Mouse (Mus musculus) stomach, postnatal 0 days (tissue): ENCODE measurements around the gene Rln3. TPM values are rescaled to one million over a fixed set of nuclear protein-coding genes. Genes with fewer than 3 reads are reported as not detected.
A peak's percentile ranks its signal among the peaks of the same experiment; 100 is the strongest.
"Not testable (repeated sequence)": the region's sequence is repeated elsewhere in the genome, so short reads cannot be mapped to it uniquely, and the experiment has no call there.

ENCODE experiments used
- ATAC-seq: fragments of 200-750 bp; cut with Nextera tagmentation; 2 replicates; pipeline ENCODE4 v1.8.0; 2017; ENCODE audit not compliant: low FRiP score, low TSS enrichment
- DNase-seq: peaks from one replicate; pipeline ENCODE4 v3.0.0-alpha.2; 2016; ENCODE audit warnings: low spot score
- H3K27ac ChIP-seq: fragments of 300-500 bp; sonication (generic); replicated peaks from 2 replicates; pipeline ENCODE4 v1.5.1; 2014; ENCODE audit warnings: mild to moderate bottlenecking, control low read depth
- H3K27me3 ChIP-seq: fragments of 300-500 bp; sonication (generic); 2 replicates; pipeline ENCODE4 v1.6.1; 2014; ENCODE audit warnings: low read length; ENCODE audit not compliant: control insufficient read depth, insufficient read depth
- H3K36me3 ChIP-seq: fragments of 300-500 bp; sonication (generic); 2 replicates; pipeline ENCODE4 v1.6.1; 2014; ENCODE audit warnings: low read length, mixed read lengths; ENCODE audit not compliant: control insufficient read depth, insufficient read depth
- H3K4me1 ChIP-seq: fragments of 300-500 bp; sonication (generic); replicated peaks from 2 replicates; pipeline ENCODE4 v1.6.1; 2014; ENCODE audit warnings: antibody characterized with exemption; ENCODE audit not compliant: control insufficient read depth, insufficient read depth
- H3K4me2 ChIP-seq: fragments of 300-500 bp; sonication (generic); replicated peaks from 2 replicates; pipeline ENCODE4 v1.6.1; 2014; ENCODE audit warnings: low read depth, mild to moderate bottlenecking, control low read depth, moderate library complexity
- H3K4me3 ChIP-seq: fragments of 300-500 bp; sonication (generic); 2 replicates; pipeline ENCODE4 v1.5.1; 2014; ENCODE audit warnings: low read depth, low read length, control low read depth
- H3K9ac ChIP-seq: fragments of 300-500 bp; sonication (generic); 2 replicates; pipeline ENCODE4 v1.6.1; 2014; ENCODE audit warnings: mild to moderate bottlenecking, low read length, control low read depth, mixed read lengths
- H3K9me3 ChIP-seq: fragments of 300-500 bp; sonication (generic); 2 replicates; pipeline ENCODE4 v1.6.1; 2016; ENCODE audit warnings: low read length; ENCODE audit not compliant: control insufficient read depth
- CTCF ChIP-seq: IDR thresholded peaks from 2 replicates; pipeline ENCODE4 v1.5.1; 2016; ENCODE audit warnings: antibody characterized with exemption, low read depth, mild to moderate bottlenecking, moderate library complexity
- EP300 ChIP-seq: optimal IDR thresholded peaks from 2 replicates; pipeline ENCODE3; 2016; ENCODE audit warnings: antibody characterized with exemption
- WGBS: fragments of 180-500 bp; shearing (Covaris S2); extraction: QIAGEN DNeasy Blood & Tissue Kit; methylation state at CpG from one replicate; pipeline ENCODE4 v1.1.7; 2014; 5-methylcytosine and 5-hydroxymethylcytosine counted together
- polyA plus RNA-seq: library from polyadenylated mRNA; unstranded; fragments of >200 nt; fragmentation: Nextera tagmentation; extraction: Ambion mirVana; gene quantifications from 2 replicates; pipeline ENCODE4 v1.2.1, GENCODE M21; 2015

Gene Rln3
- polyA plus RNA-seq, 1 experiment from 2014 or later = not detected

DNA sequence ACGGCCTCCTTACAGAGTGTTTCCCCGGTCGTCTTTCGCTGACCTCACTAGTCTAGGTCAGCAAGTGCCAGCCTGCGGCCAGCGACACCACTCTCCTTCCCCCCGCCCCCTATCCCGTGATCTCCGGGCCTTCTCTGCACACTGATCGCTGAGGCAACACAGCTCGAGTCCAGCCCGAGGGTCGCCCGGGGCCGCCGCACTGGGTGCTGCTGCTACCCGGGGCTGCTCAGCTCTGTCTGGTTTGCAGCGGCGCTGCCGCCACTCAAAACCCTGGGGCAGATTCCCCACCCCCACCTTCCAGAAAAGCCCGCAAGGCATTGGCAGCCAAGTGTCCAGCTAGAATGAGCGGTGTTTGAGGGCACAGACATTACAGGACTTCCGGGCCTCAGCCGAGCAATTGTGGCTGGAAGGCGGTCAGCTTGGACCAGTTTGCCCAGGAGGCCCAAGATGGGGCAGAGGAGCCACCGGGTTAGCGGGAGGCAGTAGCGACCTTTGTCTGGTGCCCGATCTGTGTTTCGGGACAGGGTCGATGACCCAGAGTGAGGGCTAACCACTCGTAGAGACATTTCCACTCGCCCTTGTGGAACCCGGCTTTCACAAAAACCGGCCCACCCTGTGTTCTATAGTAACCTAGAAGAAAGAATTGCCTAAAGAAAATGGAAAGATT, 32.2 kb downstream of the Rln3 start:
- Histone ChIP-seq H3K27me3 (peaks cover 15% of the 10 kb centered on the region; the same call in 1 of the 2 replicates), H3K9ac (no peak overlapping the region), H3K27ac (no peak overlapping the region), H3K4me2 (peak overlapping the region; percentile 91), H3K9me3 (no peaks in the 10 kb centered on the region), H3K4me3 (peak overlapping the region; percentile 46; the same call in 1 of the 2 replicates), H3K36me3 (no peaks in the 10 kb centered on the region), H3K4me1 (peaks cover 12% of the 10 kb centered on the region)
- 21% methylated on average over 35 of the region's 35 CpGs for WGBS
- TF ChIP-seq EP300 (no peak), CTCF (no peak)
- ATAC-seq (0 out of 2 replicates have a peak, but pooled peaks have one; percentile 17), DNase-seq (no peak)

- Histone ChIP-seq H3K36me3 (no peaks in the 10 kb centered on the region), H3K27ac (no peak within 1 kb of the TSS), H3K4me2 (peak within 1 kb of the TSS; percentile 91), H3K4me3 (peak within 1 kb of the TSS; percentile 46), H3K9ac (peak within 1 kb of the TSS; percentile 48), H3K27me3 (peaks cover 15% of the 10 kb centered on the region; the same call in 1 of the 2 replicates), H3K9me3 (no peaks in the 10 kb centered on the region), H3K4me1 (peaks cover 12% of the 10 kb centered on the region)
- peak; percentile 78 for DNase-seq
- ATAC-seq = peak; percentile 53
- no peak for TF ChIP-seq EP300
- TF ChIP-seq CTCF = no peak
- 2% methylated on average over 45 of the region's 45 CpGs for WGBS
Measured at GRCm38 (mm10) chr8:84011705-84012498, 32.9 kb downstream of the Rln3 start, which contains the start of gene 2210011C24Rik. TSS of gene 2210011C24Rik (minus strand) at chr8:84012171.

DNA sequence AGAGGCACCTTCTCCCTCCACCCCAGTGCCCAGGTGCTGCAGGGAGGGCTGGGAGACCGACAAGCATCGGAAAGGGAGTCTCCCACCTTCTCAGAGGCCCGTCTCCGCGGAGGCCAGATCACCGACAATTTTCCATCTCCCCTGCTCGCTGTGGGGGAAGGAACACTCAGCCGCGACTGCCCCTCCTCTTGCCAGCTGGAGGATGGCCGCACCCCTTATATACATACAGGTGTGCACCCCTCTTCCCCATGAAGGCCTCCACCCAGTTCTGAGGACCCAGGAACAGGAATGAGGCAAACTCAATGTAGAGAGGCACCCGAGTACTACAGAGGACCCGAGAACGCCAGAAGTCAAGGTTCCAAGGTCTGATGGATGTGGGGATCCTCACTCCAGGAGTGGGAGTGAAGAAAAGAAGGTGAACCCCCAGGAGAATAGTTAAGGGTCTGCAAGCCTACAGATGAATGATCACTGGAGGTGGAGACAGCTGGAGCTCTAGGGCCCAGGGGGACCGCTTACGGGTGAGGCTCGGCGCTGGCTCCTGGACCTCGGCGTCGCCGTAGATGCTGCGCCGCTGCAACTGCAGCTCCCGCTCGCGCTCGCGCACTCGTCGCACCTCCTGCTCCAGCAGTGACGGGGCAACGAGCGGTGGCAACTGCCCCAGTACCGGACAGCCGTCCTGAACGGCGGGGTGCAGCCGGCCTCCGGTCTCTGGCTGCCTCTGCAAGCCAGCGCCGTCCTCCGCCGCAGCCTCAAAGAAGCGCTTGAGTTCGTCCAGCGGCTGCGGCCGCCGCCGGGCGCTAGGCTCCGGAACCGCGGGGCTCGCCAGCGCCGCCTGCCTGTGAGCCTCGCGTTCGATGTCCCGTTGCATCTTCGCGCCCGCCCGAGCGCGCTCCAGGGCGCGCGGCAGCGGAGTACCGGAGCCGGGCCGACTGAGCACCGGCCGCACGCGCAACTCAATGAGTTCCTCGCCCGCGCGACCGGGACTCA, 33.9 kb downstream of the Rln3 start:
- 2% methylated on average over 63 of the region's 83 CpGs for WGBS
- no peaks in the 10 kb centered on the region for H3K36me3 ChIP-seq
- H3K9ac ChIP-seq = peak overlapping the region; percentile 48
- no peak overlapping the region for H3K27ac ChIP-seq
- ATAC-seq (peak; percentile 56), DNase-seq (peak; percentile 82)
- peaks cover 15% of the 10 kb centered on the region; the same call in 1 of the 2 replicates for H3K27me3 ChIP-seq
- no peaks in the 10 kb centered on the region for H3K9me3 ChIP-seq
- H3K4me3 ChIP-seq = peak overlapping the region; percentile 46
- peak overlapping the region; percentile 91 for H3K4me2 ChIP-seq
- H3K4me1 ChIP-seq = peaks cover 12% of the 10 kb centered on the region
- TF ChIP-seq EP300 (no peak), CTCF (peak; percentile 77)

DNA sequence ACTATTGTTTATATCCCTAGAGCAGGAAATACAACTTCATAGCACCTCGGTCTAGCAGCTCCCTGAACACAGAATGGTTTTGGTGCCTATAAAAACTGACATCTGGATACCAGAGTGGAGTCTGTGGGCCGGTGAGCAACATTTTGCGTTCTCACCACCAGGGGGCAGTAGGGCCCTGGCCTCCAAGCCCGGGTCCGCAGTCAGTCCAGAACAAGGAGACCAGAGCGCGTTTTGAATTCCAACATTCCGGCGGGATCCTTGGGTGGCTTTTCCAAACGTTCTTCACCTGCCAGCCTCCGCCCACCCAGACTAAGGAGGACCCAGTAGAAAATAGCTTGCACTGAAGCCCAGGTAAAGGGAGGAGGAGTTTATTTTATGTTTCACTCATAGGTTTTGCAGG, 34.9 kb downstream of the Rln3 start:
- peaks cover 12% of the 10 kb centered on the region for H3K4me1 ChIP-seq
- 1% methylated on average over 11 of the region's 11 CpGs for WGBS
- H3K9ac ChIP-seq = no peak overlapping the region
- H3K4me3 ChIP-seq = 0 out of 2 replicates have a peak overlapping the region, but pooled peaks have one; percentile 3
- H3K4me2 ChIP-seq = no peak overlapping the region
- peaks cover 15% of the 10 kb centered on the region; the same call in 1 of the 2 replicates for H3K27me3 ChIP-seq
- no peaks in the 10 kb centered on the region for H3K9me3 ChIP-seq
- no peaks in the 10 kb centered on the region for H3K36me3 ChIP-seq
- H3K27ac ChIP-seq = no peak overlapping the region
- DNase-seq = peak; percentile 86
- ATAC-seq = peak; percentile 57; the same call in 1 of the 2 replicates
- no peak for TF ChIP-seq EP300
- TF ChIP-seq CTCF = peak; percentile 97

- WGBS = 40% methylated on average over 7 of the region's 7 CpGs
- DNase-seq (peak; percentile 34), ATAC-seq (no peak)
Measured at GRCm38 (mm10) chr8:84008362-84008761, 36.4 kb downstream of the Rln3 start.

DNA sequence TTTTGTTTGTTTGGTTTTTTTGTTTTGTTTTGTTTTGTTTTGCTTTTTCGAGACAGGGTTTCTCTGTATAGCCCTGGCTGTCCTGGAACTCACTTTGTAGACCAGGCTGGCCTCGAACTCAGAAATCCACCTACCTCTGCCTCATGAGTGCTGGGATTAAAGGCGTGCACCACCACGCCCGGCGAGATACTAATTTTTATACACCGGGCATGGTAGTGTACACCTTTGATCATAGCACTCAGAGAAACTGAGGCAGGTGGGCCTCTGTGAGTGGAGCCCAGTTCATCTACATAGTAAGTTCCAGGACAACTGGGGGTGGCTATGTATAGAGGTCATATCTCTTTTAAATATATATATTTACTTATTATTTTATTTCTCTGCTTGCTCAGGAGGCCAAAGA, 39.3 kb downstream of the Rln3 start:
- H3K4me3 ChIP-seq, H3K9me3 ChIP-seq, DNase-seq, H3K4me2 ChIP-seq, H3K9ac ChIP-seq, H3K4me1 ChIP-seq, H3K27me3 ChIP-seq, H3K27ac ChIP-seq, H3K36me3 ChIP-seq, ATAC-seq: not testable (repeated sequence)
- 89% methylated on average over 7 of the region's 7 CpGs for WGBS

More at GRCm38 (mm10) chr8:84008362-84008761, 36.4 kb downstream of the Rln3 start:
- H3K9ac ChIP-seq = no peak overlapping the region
- H3K4me2 ChIP-seq = no peak overlapping the region
- no peak overlapping the region for H3K27ac ChIP-seq
- no peak overlapping the region for H3K4me3 ChIP-seq
- no peaks in the 10 kb centered on the region for H3K36me3 ChIP-seq
- TF ChIP-seq CTCF = peak; percentile 61
- TF ChIP-seq EP300 = no peak
- H3K27me3 ChIP-seq = peaks cover 15% of the 10 kb centered on the region; the same call in 1 of the 2 replicates
- peaks cover 16% of the 10 kb centered on the region for H3K4me1 ChIP-seq
- H3K9me3 ChIP-seq = no peaks in the 10 kb centered on the region
